Mouse (Mus musculus): ENCODE data around the gene Gsdma3. TPM values are rescaled to one million over a fixed set of nuclear protein-coding genes. Genes with fewer than 3 reads are reported as not detected.
A peak's percentile ranks its signal among the peaks of the same experiment; 100 is the strongest.
"Not testable (repeated sequence)": the region's sequence is repeated elsewhere in the genome, so short reads cannot be mapped to it uniquely, and the experiment has no call there.

Gene Gsdma3
- polyA plus RNA-seq, 1 experiment = not detected

DNA sequence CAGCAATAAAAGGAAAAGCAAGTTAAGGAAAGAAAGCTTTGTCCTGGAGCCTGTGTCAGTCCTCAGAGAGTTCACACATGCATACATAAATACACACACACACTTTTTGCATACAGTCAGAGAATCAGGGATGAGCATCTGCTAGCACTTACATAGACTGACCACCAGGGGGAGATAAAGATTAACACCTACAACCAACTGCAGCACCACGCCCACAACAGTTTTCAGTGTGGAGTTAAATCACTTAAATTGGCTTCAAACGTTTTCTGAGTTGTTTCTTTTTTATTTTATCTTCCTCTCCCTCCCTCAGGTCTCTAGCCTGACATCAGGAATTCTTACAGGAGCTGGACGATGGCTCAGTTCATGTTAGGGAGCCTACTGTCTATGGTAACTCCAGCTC is 19.4 kb upstream of the Gsdma3 start:
- no peak overlapping the region for H3K27ac ChIP-seq (ENCODE audit: insufficient read depth, low read depth, low read length)
- no peaks in the 10 kb centered on the region for H3K4me1 ChIP-seq (ENCODE audit: control insufficient read depth, insufficient read depth, low read length)
- no peak overlapping the region for H3K4me3 ChIP-seq (ENCODE audit: insufficient read depth, low read depth, low read length)
- H3K36me3 ChIP-seq (ENCODE audit: control insufficient read depth, insufficient read depth, low read length) = no peaks in the 10 kb centered on the region
- 8% methylated on average over 3 of the region's 3 CpGs for WGBS
- peak; percentile 27; the same call in 1 of the 2 replicates for TF ChIP-seq CTCF (conservative IDR thresholded peaks at IDR 0.05; ENCODE audit: insufficient read depth, insufficient read length, low read depth, low read length)
- TF ChIP-seq POLR2A (IDR thresholded peaks at IDR 0.05; ENCODE audit: low read depth, low read length) = no peak
- DNase-seq = peak; percentile 62
- 0 out of 2 replicates have a peak, but pooled peaks cover 1% of the 10 kb centered on the region for H3K27me3 ChIP-seq (replicated peaks; ENCODE audit: control insufficient read depth, insufficient read depth, low read length)

DNA sequence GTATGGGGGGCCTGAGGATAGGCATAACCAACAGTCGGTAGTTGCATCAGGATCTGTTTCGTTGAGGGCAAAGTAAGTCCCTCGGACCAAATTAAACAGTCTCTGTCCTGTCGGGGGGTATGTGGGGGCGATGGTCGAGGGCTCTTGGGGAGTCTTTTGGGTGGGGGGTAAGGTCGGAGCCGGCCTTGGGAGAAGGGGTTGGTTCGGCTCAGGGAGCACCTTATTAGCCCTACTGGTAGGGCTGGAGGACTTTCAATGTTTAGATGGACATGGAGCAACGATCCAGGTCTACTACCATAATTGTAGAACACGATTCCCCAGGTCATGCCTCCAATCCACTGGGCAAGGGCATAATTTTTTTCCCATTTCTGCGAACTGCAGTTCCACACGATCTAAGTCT is 5.4 kb upstream of the Gsdma3 start:
- no peak overlapping the region for H3K4me3 ChIP-seq (ENCODE audit: insufficient read depth, low read depth, low read length)
- no peak overlapping the region for H3K27ac ChIP-seq (ENCODE audit: insufficient read depth, low read depth, low read length)
- H3K4me1 ChIP-seq (ENCODE audit: control insufficient read depth, insufficient read depth, low read length) = no peaks in the 10 kb centered on the region
- no peak for TF ChIP-seq CTCF (conservative IDR thresholded peaks at IDR 0.05; ENCODE audit: insufficient read depth, insufficient read length, low read depth, low read length)
- no peak for TF ChIP-seq POLR2A (IDR thresholded peaks at IDR 0.05; ENCODE audit: low read depth, low read length)
- WGBS = 93% methylated on average over 13 of the region's 13 CpGs
- no peak for DNase-seq
- no peaks in the 10 kb centered on the region for H3K27me3 ChIP-seq (replicated peaks; ENCODE audit: control insufficient read depth, insufficient read depth, low read length)
- H3K36me3 ChIP-seq (ENCODE audit: control insufficient read depth, insufficient read depth, low read length) = no peaks in the 10 kb centered on the region

DNA sequence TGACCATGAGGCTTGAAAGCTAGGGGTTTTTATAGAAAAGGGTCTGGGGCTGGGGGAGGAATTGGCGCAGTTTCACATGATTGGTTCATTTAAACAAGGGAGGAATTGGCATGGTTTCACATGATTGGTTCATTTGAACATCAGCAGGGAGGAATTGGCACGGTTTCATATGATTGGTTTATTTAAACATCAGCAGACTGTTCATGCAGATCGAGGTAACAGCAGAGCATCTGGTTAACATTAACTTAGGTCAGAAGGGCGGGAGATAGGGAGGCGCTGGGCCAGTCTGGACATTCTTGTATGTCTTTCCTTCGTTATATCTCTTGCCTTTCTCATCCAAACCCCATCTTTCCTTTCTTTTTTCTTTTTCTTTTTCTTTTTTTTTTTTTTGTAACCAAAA is 2.2 kb upstream of the Gsdma3 start:
- DNase-seq = peak; percentile 55
- not testable (repeated sequence) for H3K4me1 ChIP-seq (ENCODE audit: control insufficient read depth, insufficient read depth, low read length); H3K27me3 ChIP-seq (replicated peaks; ENCODE audit: control insufficient read depth, insufficient read depth, low read length); H3K27ac ChIP-seq (ENCODE audit: insufficient read depth, low read depth, low read length); H3K36me3 ChIP-seq (ENCODE audit: control insufficient read depth, insufficient read depth, low read length); H3K4me3 ChIP-seq (ENCODE audit: insufficient read depth, low read depth, low read length)
- 50% methylated on average over 6 of the region's 6 CpGs for WGBS

DNA sequence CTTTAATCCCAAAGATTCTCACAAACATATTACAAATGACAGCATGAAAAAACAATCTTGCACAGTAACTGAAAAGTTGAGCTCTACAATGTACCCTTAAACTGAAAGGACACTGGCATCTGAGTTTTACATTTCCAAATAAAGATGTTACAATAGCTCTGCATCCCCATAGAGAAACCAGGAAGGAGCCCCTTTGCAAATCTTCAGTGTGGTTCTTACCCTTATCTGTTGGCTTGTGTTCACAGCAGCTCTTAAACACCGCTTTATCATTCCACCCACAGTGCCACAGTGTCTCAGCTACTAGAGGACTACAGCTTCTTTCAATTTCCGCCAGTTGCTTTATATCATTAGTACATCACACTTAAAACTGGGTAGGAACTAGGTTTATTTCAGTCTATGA is 1.8 kb upstream of the Gsdma3 start:
- H3K4me1 ChIP-seq (ENCODE audit: control insufficient read depth, insufficient read depth, low read length); H3K27ac ChIP-seq (ENCODE audit: insufficient read depth, low read depth, low read length); DNase-seq; H3K36me3 ChIP-seq (ENCODE audit: control insufficient read depth, insufficient read depth, low read length); H3K4me3 ChIP-seq (ENCODE audit: insufficient read depth, low read depth, low read length); H3K27me3 ChIP-seq (replicated peaks; ENCODE audit: control insufficient read depth, insufficient read depth, low read length): not testable (repeated sequence)
- 94% methylated on average over 2 of the region's 2 CpGs for WGBS

DNA sequence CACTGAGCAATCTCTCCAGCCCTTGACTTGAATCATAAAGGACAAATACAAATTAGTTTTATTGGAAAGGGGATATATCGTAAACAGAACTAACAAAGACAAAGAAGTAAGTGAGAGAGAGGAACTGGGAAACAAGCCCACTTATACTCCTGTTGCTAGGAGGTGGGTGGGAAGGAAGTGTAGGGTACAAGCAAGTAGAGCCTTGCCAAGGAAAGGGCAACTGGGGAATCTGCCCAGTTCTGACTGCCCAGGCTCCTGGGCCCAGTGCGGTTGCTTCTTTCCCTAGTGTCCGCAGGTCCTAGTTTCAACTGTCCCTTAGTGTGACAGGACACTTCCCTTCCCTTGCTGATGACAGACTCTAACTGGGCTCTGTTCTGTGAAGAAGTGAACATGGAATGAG is 2.5 kb downstream of the Gsdma3 start:
- no peaks in the 10 kb centered on the region for H3K4me1 ChIP-seq (ENCODE audit: control insufficient read depth, insufficient read depth, low read length)
- no peak overlapping the region for H3K27ac ChIP-seq (ENCODE audit: insufficient read depth, low read depth, low read length)
- H3K27me3 ChIP-seq (replicated peaks; ENCODE audit: control insufficient read depth, insufficient read depth, low read length) = no peaks in the 10 kb centered on the region
- H3K4me3 ChIP-seq (ENCODE audit: insufficient read depth, low read depth, low read length) = no peak overlapping the region
- no peak for DNase-seq
- no peaks in the 10 kb centered on the region for H3K36me3 ChIP-seq (ENCODE audit: control insufficient read depth, insufficient read depth, low read length)
- TF ChIP-seq POLR2A (IDR thresholded peaks at IDR 0.05; ENCODE audit: low read depth, low read length) = no peak
- no peak for TF ChIP-seq CTCF (conservative IDR thresholded peaks at IDR 0.05; ENCODE audit: insufficient read depth, insufficient read length, low read depth, low read length)
- 98% methylated on average over 3 of the region's 3 CpGs for WGBS

DNA sequence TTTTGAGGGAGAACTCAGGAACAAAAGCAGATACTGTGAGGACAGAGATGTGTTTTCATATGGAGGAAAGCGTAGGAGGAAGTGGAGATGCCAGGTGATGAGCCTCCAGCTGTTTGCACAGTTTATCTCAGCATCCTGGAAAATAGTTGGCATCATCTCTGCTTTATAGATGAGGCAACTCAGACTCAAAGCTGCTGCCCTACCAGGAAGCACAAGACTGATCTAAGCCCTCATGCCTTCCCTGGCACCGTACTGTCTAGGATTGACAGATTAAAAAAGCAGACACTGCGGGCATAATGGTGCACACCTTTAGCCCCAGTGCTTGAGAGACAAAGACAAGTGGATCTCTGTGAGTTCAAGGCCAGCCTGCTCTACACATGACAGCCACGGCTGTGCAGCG is 4.5 kb downstream of the Gsdma3 start:
- DNase-seq = no peak
- 86% methylated on average over 5 of the region's 5 CpGs for WGBS
- Histone ChIP-seq H3K27ac (ENCODE audit: insufficient read depth, low read depth, low read length) (no peak overlapping the region), H3K4me1 (ENCODE audit: control insufficient read depth, insufficient read depth, low read length) (no peaks in the 10 kb centered on the region), H3K36me3 (ENCODE audit: control insufficient read depth, insufficient read depth, low read length) (no peaks in the 10 kb centered on the region), H3K4me3 (ENCODE audit: insufficient read depth, low read depth, low read length) (no peak overlapping the region), H3K27me3 (replicated peaks; ENCODE audit: control insufficient read depth, insufficient read depth, low read length) (no peaks in the 10 kb centered on the region)
- TF ChIP-seq POLR2A (IDR thresholded peaks at IDR 0.05; ENCODE audit: low read depth, low read length) (no peak), CTCF (conservative IDR thresholded peaks at IDR 0.05; ENCODE audit: insufficient read depth, insufficient read length, low read depth, low read length) (no peak)

DNA sequence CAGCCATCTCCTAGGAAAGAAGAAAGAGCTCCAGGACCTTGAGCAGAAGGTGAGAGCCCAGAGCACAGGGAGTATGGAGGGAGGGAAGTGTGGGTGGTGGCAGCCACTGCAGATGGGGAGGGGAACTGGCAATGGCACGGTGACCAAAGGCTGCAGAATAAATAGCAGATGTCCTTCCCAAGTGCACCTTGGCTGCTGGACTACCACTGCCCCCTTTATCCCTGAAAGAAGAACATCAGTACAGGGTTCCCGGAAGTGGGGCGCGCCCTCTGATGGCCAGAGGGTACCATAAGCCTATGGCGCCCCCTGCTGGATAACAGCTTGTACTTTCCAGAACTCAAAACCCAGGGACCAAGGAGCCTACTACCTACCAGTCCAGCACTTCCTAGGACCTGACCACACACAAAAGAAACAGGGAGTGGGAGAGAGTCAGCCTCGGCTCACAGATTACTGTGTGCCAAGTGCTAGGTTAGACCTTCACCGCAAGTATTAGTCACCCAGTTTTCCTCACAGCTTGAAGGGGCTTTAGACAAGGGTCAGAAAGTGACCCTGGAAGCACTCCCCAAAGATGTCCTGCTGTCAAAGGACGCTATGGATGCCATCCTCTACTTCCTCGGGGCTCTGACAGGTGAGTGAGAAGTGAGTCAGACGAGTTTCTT is 9.3 kb downstream of the Gsdma3 start:
- not testable (repeated sequence) for H3K27ac ChIP-seq (ENCODE audit: insufficient read depth, low read depth, low read length); H3K27me3 ChIP-seq (replicated peaks; ENCODE audit: control insufficient read depth, insufficient read depth, low read length); H3K36me3 ChIP-seq (ENCODE audit: control insufficient read depth, insufficient read depth, low read length); H3K4me3 ChIP-seq (ENCODE audit: insufficient read depth, low read depth, low read length); H3K4me1 ChIP-seq (ENCODE audit: control insufficient read depth, insufficient read depth, low read length)
- 31% methylated on average over 10 of the region's 10 CpGs for WGBS
- peak; percentile 26 for TF ChIP-seq CTCF (conservative IDR thresholded peaks at IDR 0.05; ENCODE audit: insufficient read depth, insufficient read length, low read depth, low read length)
- DNase-seq = peak; percentile 36

DNA sequence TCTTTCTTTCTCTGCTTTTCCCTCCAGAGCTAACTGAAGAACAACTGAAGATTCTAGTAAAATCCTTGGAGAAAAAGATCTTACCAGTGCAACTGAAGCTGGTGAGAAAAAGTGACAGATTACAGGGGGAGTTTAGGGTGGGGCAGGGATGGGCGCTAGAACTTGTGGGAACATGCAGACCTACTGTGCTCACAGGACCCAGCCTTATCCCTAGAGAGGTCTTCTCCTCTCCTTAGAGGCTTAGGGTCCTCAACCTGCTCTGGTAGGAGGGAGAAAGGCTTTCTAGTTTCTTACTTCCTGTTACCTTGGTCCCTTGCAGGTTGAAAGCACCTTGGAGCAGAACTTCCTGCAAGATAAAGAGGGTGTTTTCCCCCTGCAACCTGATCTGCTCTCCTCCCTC is 11.3 kb downstream of the Gsdma3 start:
- 86% methylated on average over 1 of the region's 1 CpGs for WGBS
- no peaks in the 10 kb centered on the region for H3K27me3 ChIP-seq (replicated peaks; ENCODE audit: control insufficient read depth, insufficient read depth, low read length)
- H3K4me1 ChIP-seq (ENCODE audit: control insufficient read depth, insufficient read depth, low read length) = no peaks in the 10 kb centered on the region
- no peak overlapping the region for H3K4me3 ChIP-seq (ENCODE audit: insufficient read depth, low read depth, low read length)
- TF ChIP-seq CTCF (conservative IDR thresholded peaks at IDR 0.05; ENCODE audit: insufficient read depth, insufficient read length, low read depth, low read length) (no peak), POLR2A (IDR thresholded peaks at IDR 0.05; ENCODE audit: low read depth, low read length) (no peak)
- no peak overlapping the region for H3K27ac ChIP-seq (ENCODE audit: insufficient read depth, low read depth, low read length)
- no peak for DNase-seq
- H3K36me3 ChIP-seq (ENCODE audit: control insufficient read depth, insufficient read depth, low read length) = no peaks in the 10 kb centered on the region
